Mouse (Mus musculus): Measurements from ENCODE around the gene Palld. TPM values are rescaled to one million over a fixed set of nuclear protein-coding genes. Genes with fewer than 3 reads are reported as not detected.

The Palld gene
- polyA plus RNA-seq, 1 experiment, result 63.6 TPM

DNA sequence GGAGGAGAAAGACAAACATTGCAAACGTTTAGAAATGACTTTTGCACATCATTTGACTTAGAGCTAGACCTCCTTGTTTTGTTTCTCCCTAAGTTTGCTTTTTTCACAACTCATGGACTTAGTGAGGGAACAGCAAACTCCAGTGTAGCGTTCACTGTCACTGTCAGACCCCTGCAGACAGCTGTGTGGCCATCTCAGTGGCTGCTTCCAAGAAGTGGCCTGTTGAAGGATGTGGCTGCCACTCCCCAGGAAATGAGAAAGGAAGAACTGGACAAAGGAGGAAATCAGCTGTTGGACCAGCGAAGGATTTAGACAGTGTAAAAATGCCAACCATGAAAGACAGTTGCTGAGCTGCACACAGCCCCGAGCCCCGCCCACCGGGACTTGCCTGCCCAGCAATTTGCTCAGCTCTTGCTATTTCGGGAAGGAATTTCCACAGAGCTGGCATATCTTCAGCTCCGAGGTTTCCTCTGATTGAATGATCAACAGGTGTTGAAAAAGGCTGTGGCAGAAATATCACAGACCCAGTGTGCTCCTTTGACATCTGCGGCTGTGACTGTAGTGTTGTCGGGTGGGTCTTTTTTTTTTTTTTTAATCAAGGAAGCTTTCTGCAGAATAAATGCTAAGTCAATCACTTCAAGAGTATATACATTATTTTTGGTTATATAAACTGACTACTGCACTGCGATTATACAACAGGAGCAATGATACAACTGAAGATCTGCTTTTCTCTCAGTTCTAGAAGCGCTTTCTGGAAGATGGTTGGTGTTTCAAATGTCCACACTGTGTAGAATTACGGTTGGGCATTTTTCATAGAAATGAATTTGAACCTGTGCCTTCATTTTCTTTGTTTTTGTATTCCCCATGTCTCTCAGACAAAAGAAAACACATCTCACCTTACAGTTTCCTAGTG, 6.1 kb upstream of the Palld start:
- TF ChIP-seq CTCF (IDR thresholded peaks at IDR 0.05; ENCODE audit: low read depth, low read length), result no peak
- Histone ChIP-seq H3K9ac (ENCODE audit: low read depth, poor library complexity, severe bottlenecking) (no peak overlapping the region), H3K36me3 (ENCODE audit: control insufficient read depth, insufficient read depth, low read length, poor library complexity, severe bottlenecking) (no peaks in the 10 kb centered on the region), H3K27ac (ENCODE audit: insufficient read depth, low read length) (no peak overlapping the region), H3K27me3 (ENCODE audit: control insufficient read depth, insufficient read depth, low read length, poor library complexity, severe bottlenecking) (no peaks in the 10 kb centered on the region), H3K9me3 (replicated peaks; ENCODE audit: control insufficient read depth, insufficient read depth, low read length, poor library complexity, severe bottlenecking) (no peaks in the 10 kb centered on the region), H3K4me3 (ENCODE audit: low read depth, low read length) (no peak overlapping the region), H3K4me1 (ENCODE audit: control insufficient read depth, insufficient read depth, low read length) (no peaks in the 10 kb centered on the region)

DNA sequence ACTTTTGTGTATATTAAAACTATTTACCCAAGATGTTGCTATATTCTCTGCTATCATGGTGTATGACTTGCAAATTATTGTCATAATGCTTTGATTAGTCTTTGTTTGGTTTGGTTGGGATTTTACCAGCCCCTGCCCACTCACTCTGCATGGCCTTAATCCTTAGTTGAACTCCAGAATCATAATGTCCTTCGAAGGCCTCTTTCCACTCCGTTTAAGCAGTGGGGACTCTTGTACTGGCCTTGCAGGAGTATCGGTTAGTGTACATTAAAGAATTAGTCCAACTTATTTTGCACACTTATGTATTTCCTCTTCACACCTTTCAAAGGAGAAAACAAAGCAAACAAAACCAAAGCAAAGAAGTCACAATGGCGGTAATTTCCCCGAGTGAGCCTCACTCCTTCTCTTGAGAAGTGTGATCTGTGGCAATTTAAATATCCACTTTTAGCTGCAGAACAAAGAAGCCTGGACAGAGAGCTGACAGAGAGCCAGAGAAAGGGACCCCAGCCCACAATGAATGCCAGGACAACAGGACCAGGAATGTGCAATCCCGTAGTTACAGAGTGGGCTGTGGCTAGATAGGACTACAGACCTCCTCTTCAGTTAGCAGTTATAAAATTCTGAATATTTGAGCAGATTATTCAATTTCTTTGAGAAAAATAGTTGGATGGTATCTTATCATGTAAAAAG, 1.3 kb downstream of the Palld start:
- no peaks in the 10 kb centered on the region for H3K4me1 ChIP-seq (ENCODE audit: control insufficient read depth, insufficient read depth, low read length)
- no peak overlapping the region for H3K27ac ChIP-seq (ENCODE audit: insufficient read depth, low read length)
- H3K27me3 ChIP-seq (ENCODE audit: control insufficient read depth, insufficient read depth, low read length, poor library complexity, severe bottlenecking), result no peaks in the 10 kb centered on the region
- no peak overlapping the region for H3K9ac ChIP-seq (ENCODE audit: low read depth, poor library complexity, severe bottlenecking)
- no peaks in the 10 kb centered on the region for H3K9me3 ChIP-seq (replicated peaks; ENCODE audit: control insufficient read depth, insufficient read depth, low read length, poor library complexity, severe bottlenecking)
- no peak overlapping the region for H3K4me3 ChIP-seq (ENCODE audit: low read depth, low read length)
- no peaks in the 10 kb centered on the region for H3K36me3 ChIP-seq (ENCODE audit: control insufficient read depth, insufficient read depth, low read length, poor library complexity, severe bottlenecking)
- TF ChIP-seq EP300 (IDR thresholded peaks at IDR 0.05; ENCODE audit: insufficient read depth, low read depth, low read length) (no peak), CTCF (IDR thresholded peaks at IDR 0.05; ENCODE audit: low read depth, low read length) (no peak), POLR2A (IDR thresholded peaks at IDR 0.05; ENCODE audit: insufficient read depth, low read length) (no peak)

DNA sequence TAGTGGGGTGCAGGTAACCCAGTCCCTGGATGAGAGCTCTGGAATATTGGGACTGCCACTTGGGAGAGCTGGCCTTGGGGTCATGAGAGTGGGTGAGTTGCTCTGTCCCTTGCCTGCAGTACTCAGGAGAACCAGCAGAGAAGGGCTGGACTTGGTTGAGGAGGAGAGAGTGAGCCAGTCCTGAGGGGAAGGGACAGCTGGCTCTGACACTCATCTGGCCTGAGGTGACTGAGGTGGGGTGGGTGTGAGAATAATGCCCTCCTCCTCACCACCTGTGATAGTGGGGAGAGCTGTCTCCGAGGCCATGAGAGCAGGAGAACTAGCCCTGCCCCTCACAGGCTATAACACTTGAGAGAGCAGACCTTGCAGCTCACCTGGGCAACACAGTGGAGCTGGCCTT, 5.1 kb downstream of the Palld start:
- no peak for TF ChIP-seq POLR2A (IDR thresholded peaks at IDR 0.05; ENCODE audit: insufficient read depth, low read length)
- no peak for TF ChIP-seq EP300 (IDR thresholded peaks at IDR 0.05; ENCODE audit: insufficient read depth, low read depth, low read length)
- no peak for TF ChIP-seq CTCF (IDR thresholded peaks at IDR 0.05; ENCODE audit: low read depth, low read length)
- Histone ChIP-seq H3K27me3 (ENCODE audit: control insufficient read depth, insufficient read depth, low read length, poor library complexity, severe bottlenecking) (no peaks in the 10 kb centered on the region), H3K27ac (ENCODE audit: insufficient read depth, low read length) (no peak overlapping the region), H3K9me3 (replicated peaks; ENCODE audit: control insufficient read depth, insufficient read depth, low read length, poor library complexity, severe bottlenecking) (0 out of 2 replicates have a peak, but pooled peaks cover 3% of the 10 kb centered on the region), H3K4me3 (ENCODE audit: low read depth, low read length) (no peak overlapping the region), H3K36me3 (ENCODE audit: control insufficient read depth, insufficient read depth, low read length, poor library complexity, severe bottlenecking) (no peaks in the 10 kb centered on the region), H3K9ac (ENCODE audit: low read depth, poor library complexity, severe bottlenecking) (no peak overlapping the region), H3K4me1 (ENCODE audit: control insufficient read depth, insufficient read depth, low read length) (no peaks in the 10 kb centered on the region)

DNA sequence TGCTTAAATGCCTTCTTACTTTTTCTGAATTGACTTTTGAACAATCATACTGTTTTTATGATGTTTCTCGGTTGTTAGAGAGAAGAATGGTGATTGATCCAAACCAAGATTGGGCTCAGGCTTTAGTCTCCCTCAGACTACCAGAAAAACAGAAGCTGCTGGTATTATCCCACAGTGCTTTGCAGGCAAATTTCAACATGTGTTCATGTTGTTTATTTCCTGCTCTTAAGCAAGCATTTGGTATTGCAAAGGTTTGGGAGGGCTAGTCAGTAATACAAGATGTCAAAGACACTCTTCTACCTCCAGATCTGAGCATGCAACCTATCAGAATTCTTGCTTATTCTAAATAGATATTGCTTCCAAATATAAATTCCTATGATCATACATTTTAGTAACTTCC, 5.7 kb downstream of the Palld start:
- Histone ChIP-seq H3K9ac (ENCODE audit: low read depth, poor library complexity, severe bottlenecking) (no peak overlapping the region), H3K9me3 (replicated peaks; ENCODE audit: control insufficient read depth, insufficient read depth, low read length, poor library complexity, severe bottlenecking) (0 out of 2 replicates have a peak, but pooled peaks cover 3% of the 10 kb centered on the region), H3K27ac (ENCODE audit: insufficient read depth, low read length) (no peak overlapping the region), H3K36me3 (ENCODE audit: control insufficient read depth, insufficient read depth, low read length, poor library complexity, severe bottlenecking) (no peaks in the 10 kb centered on the region), H3K4me1 (ENCODE audit: control insufficient read depth, insufficient read depth, low read length) (no peaks in the 10 kb centered on the region), H3K4me3 (ENCODE audit: low read depth, low read length) (no peak overlapping the region), H3K27me3 (ENCODE audit: control insufficient read depth, insufficient read depth, low read length, poor library complexity, severe bottlenecking) (no peaks in the 10 kb centered on the region)
- no peak for TF ChIP-seq CTCF (IDR thresholded peaks at IDR 0.05; ENCODE audit: low read depth, low read length)
- TF ChIP-seq EP300 (IDR thresholded peaks at IDR 0.05; ENCODE audit: insufficient read depth, low read depth, low read length), result no peak
- TF ChIP-seq POLR2A (IDR thresholded peaks at IDR 0.05; ENCODE audit: insufficient read depth, low read length), result no peak

DNA sequence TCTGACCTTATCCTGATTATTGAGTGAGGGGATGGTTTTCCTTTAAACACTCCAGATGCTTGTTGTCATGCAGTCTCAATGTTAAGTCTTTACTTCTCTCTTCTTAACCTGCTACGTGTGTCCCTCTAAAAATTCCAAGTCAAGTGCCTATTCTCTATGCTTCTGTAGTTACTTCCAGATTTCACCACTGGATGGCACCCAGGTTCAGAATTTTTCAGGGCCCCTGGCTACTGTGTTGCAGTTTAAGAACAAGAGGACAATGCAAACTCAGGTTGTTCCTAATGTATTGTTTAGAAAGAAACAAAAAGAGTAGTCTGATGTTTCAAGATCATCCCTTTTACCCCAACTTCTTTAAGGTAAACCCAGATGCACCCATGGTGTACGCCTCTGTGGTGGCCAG, 8.4 kb downstream of the Palld start:
- Histone ChIP-seq H3K4me3 (ENCODE audit: low read depth, low read length) (no peak overlapping the region), H3K9me3 (replicated peaks; ENCODE audit: control insufficient read depth, insufficient read depth, low read length, poor library complexity, severe bottlenecking) (0 out of 2 replicates have a peak, but pooled peaks cover 3% of the 10 kb centered on the region), H3K4me1 (ENCODE audit: control insufficient read depth, insufficient read depth, low read length) (no peaks in the 10 kb centered on the region), H3K27ac (ENCODE audit: insufficient read depth, low read length) (no peak overlapping the region), H3K27me3 (ENCODE audit: control insufficient read depth, insufficient read depth, low read length, poor library complexity, severe bottlenecking) (no peaks in the 10 kb centered on the region), H3K36me3 (ENCODE audit: control insufficient read depth, insufficient read depth, low read length, poor library complexity, severe bottlenecking) (no peaks in the 10 kb centered on the region), H3K9ac (ENCODE audit: low read depth, poor library complexity, severe bottlenecking) (no peak overlapping the region)
- no peak for TF ChIP-seq CTCF (IDR thresholded peaks at IDR 0.05; ENCODE audit: low read depth, low read length)
- TF ChIP-seq EP300 (IDR thresholded peaks at IDR 0.05; ENCODE audit: insufficient read depth, low read depth, low read length), result no peak
- TF ChIP-seq POLR2A (IDR thresholded peaks at IDR 0.05; ENCODE audit: insufficient read depth, low read length), result no peak

DNA sequence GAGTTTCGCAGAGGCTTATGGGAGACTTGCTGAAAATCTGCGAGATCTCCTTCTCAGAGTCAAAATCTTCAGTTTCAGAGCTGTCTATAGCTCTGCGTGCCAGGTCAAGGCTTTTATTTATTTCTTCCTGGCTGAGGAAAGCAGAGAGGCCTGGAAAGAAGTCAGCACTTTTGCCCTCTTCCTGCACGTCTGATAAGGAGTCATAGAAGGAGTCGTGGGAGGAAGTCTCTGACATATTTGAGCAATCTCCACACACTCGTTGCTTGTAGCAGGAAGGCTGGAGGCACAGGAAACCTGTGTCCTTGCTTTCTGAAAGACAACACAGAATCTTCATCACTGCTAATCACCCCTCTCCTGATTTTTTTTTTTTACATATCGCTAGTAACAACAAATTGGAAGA, 24.9 kb downstream of the Palld start:
- Histone ChIP-seq H3K36me3 (ENCODE audit: control insufficient read depth, insufficient read depth, low read length, poor library complexity, severe bottlenecking) (no peaks in the 10 kb centered on the region), H3K9ac (ENCODE audit: low read depth, poor library complexity, severe bottlenecking) (no peak overlapping the region), H3K4me1 (ENCODE audit: control insufficient read depth, insufficient read depth, low read length) (no peaks in the 10 kb centered on the region), H3K27me3 (ENCODE audit: control insufficient read depth, insufficient read depth, low read length, poor library complexity, severe bottlenecking) (no peaks in the 10 kb centered on the region), H3K9me3 (replicated peaks; ENCODE audit: control insufficient read depth, insufficient read depth, low read length, poor library complexity, severe bottlenecking) (no peaks in the 10 kb centered on the region), H3K4me3 (ENCODE audit: low read depth, low read length) (no peak overlapping the region), H3K27ac (ENCODE audit: insufficient read depth, low read length) (no peak overlapping the region)
- TF ChIP-seq CTCF (IDR thresholded peaks at IDR 0.05; ENCODE audit: low read depth, low read length), result no peak
- TF ChIP-seq POLR2A (IDR thresholded peaks at IDR 0.05; ENCODE audit: insufficient read depth, low read length), result no peak
- no peak for TF ChIP-seq EP300 (IDR thresholded peaks at IDR 0.05; ENCODE audit: insufficient read depth, low read depth, low read length)

Measured in ES-Bruce4 (cell line).